Mouse (Mus musculus) monocyte, adult 2 months (primary cell): ENCODE data around the gene B3galt2.

Experiments
- DNase-seq, 2 experiments: peaks; one replicate each; pipeline ENCODE4 v3.0.0; 2022; ENCODE audit warnings: low spot score in 2 of 2, low read depth in 1 of 2

Gene B3galt2

GRCm38 (mm10) chr1:143702141-143702740 is 61.8 kb downstream of the B3galt2 start:
- peak in 1 of 2 experiments; percentile 6 for DNase-seq

- peak; percentile 78 to 89 for DNase-seq
Observed at GRCm38 (mm10) chr1:143702741-143703262, 62.3 kb downstream of the B3galt2 start, which contains the start of gene Cdc73. Gene Cdc73 (minus strand): TSS chr1:143702893.
